Mouse (Mus musculus): ENCODE measurements around the gene Rnf151.
"Not testable (repeated sequence)": the region's sequence is repeated elsewhere in the genome, so short reads cannot be mapped to it uniquely, and the experiment has no call there.

The Rnf151 gene

DNA sequence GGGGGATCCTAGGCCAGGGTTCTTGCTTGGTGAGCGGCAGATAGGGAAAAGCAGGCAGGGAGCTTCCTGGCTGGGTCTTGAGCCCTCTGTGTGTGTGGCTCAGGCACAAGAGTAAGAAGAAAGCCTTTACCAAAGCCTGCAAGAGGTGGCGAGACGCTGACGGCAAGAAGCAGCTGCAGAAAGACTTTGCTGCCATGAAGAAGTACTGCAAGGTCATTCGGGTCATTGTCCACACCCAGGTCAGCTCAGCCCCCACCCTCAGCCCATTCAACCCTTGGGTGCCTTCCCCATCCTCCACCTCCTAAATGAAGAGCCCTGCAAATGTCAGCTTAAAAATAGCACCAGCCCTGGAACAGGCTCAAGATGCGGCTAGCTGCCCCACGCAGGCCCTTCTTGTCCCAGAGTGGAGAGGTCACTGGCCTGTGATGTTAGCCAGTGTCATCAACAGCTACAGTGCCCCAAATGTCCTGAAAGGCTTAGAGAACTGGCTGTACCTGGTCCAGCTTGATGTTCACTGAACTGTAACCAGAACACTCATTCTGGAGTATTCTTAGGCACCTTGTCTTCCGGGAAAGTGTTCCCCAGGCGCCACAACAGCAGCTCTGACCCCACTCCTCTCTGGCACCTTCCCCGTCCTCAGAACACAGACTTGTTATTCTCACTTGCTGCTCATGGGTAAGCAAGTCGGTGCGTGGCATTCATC, 14.5 kb upstream of the Rnf151 start:
- no peak for DNase-seq

DNA sequence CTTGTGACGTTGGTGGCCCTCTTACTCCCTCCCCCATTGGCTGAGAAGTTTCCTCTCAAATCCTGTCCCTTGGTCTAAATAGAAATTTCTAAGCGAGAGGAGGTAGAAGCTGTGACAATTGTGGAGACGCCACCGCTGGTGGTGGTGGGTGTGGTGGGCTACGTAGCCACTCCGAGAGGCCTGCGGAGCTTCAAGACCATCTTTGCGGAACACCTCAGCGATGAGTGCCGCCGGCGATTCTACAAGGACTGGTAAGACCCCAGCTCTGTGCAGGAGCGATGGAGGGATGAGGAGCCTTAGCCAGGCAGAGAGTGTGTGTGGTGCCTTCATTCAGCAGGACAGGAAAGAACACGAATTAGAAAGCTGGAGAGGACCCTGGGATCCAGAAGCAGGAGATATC, 12.9 kb upstream of the Rnf151 start:
- DNase-seq = no peak

DNA sequence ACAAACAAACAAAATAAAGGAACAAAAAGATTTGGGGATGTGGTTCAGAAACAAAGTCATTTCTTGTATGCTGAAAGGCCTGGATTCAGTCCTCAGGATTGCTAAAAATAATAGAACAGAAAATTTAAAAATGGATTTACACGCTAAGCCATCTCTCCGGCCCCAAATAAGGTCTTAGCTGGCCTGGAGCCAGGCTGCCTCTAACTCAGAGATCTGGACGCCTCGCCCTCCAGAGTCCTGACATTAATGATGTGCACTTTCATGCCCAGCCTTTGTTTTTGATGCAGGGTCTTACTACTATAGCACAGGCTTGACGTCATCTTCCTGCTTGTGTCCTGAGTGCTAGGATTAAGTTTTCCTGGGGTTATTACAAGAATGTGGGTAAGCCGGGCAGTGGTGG, 11.2 kb upstream of the Rnf151 start:
- no peak for DNase-seq

DNA sequence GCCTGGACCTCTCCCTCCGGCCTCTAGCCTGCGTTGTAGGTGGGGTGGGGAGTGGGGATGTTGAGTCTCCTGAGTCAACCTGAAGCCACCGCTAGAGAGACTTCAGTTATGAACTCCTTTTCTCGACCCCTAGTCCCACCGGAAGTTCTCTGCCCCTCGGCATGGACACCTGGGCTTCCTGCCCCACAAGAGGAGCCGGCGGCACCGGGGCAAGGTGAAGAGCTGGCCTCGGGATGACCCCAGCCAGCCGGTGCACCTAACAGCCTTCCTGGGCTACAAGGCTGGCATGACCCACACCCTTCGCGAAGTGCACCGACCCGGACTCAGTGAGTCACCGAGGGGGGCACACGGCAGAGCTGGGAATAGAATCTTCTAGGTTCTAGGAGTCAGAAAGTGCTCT, 10.3 kb upstream of the Rnf151 start:
- no peak for DNase-seq

DNA sequence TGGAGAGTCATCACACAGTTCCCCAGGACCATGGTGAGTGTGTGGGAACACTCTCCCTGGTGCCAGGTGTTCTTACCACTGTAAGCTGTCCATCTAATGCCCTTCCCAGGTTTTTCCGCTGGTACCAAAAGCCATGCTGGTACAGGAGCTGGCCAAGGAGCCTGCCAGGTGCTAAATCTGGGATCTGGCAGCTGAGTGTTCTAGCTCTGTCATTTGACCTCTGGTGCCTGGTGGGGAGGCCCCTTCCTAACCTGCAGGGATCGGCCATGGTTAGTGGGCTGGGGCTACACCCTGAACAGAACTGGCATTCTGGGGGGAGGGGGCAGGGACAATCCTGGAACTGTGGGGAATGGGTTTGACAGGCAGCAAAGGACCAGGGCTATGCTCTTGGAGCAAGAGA, 9.8 kb upstream of the Rnf151 start, which contains the start of gene Rpl3l:
Gene Rpl3l, plus strand, starts transcription at position 203 of the 400 bp plus-strand sequence.
- no peak for DNase-seq

DNA sequence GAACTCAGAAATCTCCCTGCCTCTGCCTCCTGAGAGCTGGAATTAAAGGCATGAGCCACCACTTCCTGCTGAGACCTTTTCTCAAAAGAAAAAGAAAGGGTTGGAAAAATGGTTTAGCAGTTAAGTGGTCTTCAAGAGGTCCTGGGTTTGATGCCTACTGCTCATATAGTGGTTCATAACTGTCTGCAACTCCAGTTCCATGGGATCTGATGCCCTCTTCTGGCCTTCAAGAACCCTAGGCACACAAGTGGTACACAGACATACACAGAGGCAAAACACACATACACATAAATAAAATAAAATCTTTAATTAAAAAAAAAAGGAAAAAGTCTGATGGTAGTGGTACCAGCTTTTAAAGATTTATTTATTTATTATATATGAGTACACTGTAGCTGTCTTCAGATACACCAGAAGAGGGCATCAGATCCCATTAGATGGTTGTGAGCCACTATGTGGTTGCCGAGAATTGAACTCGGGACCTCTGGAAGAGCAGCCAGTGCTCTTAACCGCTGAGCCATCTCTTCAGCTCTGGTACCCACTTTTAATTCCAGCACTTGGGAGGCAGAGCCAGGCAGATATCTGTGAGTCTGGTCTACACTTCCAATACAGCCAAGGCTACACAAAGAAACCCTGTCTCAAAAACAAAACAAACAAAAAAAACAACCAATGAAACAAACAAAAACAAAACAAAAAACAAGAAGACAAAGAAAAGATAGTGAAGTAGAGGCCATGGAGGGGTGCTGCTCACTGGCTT, 8.0 kb upstream of the Rnf151 start:
- DNase-seq = no peak

DNA sequence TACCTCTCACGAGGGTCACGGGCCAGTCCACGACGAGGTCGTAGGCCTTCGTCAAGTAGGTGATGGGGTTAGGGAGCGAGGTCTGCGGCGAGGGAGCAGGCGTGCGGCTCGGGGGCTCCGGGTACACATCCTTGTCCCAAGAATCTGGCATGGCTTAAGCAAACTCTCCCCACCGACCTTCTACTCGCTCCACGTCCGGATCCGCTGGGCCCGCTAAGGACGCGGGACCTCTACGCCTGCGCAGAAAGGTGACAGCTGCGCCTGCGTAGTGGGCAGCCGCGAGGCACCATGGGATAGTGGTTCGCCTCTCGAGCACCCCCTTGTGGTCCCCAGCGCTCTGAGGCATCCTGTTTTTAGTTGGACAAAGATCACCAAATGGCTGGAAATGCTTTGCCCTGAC, 6.3 kb upstream of the Rnf151 start, which contains the start of gene Ndufb10:
Gene Ndufb10, minus strand, starts transcription at position 295 of the 400 bp plus-strand sequence.
- DNase-seq = peak; percentile 98 to 99

DNA sequence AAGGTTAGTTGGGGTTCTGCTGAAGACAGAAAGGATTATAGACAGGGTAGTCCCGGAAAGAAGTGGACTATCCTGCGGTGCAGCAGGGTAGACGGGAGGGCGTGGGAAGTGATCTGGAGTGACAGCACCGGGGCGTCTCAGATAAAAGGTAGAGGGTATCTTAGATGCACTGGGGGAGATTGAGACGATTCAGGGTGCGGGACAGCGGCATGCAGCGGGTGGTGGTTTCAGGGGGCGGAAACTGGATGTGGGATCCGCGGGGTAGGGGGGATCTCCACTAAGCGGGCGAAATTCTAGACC, 6.0 kb upstream of the Rnf151 start:
- DNase-seq = peak in 1 of 2 experiments; percentile 28

DNA sequence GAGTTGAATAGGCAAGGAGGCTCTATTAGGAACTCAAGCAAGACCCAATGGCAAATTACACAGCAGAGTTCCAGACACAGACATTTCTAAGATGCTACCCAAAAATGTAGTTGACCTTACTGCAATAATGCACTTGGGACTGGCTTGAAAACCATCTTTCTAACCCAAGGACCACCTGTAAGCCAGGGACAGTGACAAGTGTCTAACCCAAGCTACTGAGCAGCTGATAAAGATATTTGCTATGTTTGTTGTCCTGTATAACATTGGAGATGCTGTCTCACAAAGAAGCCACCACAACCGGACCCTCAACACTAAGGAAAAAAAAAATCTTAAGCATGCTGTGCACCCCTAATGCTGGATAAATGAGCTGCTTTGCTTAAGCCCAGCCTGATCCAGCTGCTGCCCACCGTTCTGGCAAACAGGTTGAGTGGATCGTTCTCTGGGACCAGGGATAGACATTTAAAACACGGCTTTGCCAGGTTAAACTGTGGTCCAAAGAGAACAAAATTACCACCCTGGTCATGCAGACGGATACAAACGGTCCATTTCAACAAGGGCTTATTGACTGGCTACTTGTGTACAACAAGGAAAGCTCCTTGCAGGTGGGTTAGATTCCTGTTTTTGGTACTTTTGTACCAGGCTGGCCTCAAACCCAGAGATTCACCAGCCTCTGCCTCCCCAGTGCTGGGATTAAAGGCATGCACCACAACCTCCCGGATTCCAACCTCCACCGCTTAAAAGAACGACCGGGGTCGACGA, 5.4 kb upstream of the Rnf151 start:
- DNase-seq = no peak

DNA sequence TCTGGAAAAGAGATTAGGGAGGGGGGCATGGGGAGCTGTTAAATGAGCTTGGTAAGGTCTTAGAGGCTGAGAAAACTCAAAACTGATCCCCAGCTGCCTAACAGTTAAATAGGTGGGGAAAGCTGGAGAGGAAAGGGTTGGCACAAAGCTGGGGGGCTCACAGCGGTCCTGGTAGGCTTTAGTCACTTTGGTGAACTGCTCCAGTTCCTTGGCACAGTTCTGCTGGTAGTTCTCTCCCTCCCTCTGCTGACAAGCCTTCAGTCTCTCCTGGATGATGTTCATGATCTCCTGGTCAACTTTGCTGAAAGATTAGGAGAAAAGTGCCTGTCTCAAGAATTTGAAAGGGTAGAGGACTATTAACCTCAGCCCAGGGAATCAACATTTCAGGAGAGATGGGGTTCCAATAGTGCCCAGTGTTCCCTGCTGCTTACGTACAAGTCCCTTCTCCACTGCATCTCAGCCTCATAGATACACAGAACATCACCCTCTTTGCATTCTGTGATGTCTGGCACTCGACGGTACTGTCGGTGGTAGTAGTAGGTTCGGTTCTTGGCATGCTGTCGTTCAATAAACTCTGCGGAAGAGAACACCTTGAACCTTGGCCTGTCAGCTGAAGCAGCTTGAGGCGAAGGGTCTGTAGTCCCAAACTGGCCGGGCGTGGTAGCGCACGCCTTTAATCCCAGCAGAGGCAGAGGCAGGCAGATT, 4.5 kb upstream of the Rnf151 start:
- no peak for DNase-seq

DNA sequence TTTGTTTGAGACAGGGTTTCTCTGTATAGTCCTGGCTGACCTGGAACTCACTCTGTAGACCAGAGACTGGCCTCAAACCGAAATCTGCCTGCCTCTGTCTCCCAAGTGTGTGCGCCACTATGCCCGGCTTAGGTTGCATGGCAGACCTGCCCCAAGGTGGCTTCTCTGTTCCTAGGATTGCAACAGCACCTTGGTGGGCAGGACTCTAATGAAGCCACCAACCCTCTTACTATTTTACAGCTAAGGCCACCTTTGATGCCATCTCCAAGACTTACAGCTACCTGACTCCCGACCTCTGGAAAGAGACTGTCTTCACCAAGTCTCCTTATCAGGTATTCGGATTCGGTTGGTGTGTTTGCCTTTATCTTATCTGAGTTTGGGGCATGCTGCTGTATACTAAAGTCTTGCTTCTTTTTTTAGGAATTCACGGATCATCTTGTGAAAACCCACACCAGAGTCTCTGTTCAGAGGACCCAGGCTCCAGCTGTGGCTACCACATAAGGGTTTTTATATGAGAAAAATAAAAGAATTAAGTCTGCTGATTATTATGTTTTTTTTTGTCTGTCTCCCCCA, 3.6 kb upstream of the Rnf151 start:
- DNase-seq = not testable (repeated sequence)

DNA sequence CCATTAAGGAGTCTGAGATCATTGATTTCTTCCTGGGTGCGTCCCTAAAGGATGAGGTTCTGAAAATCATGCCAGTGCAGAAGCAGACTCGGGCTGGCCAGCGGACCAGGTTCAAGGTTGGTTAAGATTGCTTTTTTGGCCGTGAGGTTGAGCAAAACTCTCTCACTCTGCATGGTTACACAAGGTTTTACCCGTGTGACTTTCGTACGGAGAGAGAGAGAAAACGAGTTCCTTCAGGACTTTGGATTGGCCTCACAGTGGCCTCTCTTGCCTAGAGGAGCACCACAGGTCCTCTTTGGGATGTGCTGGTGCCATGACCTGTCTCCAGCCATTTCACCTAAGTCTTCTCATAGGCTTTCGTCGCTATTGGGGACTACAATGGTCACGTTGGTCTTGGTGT, 2.8 kb upstream of the Rnf151 start:
- not testable (repeated sequence) for DNase-seq

DNA sequence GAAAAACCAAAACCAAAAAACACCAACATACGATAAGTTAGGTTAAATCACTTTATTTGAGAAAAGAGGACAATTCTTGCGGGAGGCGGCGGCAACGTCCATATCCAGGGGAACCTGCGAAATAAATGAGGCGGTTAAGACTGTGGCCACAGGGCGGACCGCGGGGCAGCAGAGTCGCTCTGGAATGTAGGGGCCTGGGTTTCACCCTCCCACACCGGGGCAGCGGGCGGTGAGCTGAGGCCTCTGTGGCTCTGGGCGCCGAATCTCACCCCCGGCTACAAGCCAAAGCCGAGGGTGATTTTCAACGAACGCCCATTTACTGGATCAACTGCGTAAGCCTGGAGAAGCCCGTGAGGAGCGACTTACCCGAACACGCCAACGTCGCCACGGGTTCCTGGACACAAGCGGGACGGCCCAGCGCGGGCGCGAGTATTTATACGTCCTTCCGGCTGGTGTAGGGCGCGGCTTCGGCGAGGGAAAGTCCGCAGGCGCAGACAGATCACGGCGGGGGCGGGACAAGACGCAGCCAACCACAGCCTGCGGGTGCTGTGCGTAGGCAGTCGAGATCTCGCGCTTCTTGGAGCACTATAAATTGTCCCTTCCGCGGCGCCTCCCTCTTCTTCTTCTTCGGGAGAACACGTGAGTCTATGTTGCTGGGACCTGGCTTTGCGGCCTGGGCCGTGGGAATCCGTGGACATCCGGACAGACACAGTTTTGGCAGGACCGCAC, 1.8 kb upstream of the Rnf151 start:
- peak; percentile 97 to 98 for DNase-seq

DNA sequence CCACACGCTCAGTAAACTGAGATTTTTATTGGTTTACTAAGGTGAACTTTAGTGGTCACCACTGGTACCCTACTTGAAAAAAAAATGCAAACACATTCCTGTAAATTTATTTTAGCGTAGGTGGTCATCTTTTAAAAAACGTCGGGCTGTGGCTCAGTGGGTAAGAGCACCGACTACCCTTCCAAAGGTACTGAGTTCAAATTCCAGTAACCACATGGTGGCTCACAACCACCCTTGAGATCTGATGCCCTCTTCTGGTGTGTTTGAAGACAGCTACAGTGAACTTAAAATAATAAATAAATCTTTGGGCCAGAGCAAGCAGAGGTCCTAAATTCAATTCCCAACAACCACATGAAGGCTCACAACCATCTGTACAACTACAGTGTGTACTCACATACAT, 1.1 kb upstream of the Rnf151 start:
- not testable (repeated sequence) for DNase-seq

DNA sequence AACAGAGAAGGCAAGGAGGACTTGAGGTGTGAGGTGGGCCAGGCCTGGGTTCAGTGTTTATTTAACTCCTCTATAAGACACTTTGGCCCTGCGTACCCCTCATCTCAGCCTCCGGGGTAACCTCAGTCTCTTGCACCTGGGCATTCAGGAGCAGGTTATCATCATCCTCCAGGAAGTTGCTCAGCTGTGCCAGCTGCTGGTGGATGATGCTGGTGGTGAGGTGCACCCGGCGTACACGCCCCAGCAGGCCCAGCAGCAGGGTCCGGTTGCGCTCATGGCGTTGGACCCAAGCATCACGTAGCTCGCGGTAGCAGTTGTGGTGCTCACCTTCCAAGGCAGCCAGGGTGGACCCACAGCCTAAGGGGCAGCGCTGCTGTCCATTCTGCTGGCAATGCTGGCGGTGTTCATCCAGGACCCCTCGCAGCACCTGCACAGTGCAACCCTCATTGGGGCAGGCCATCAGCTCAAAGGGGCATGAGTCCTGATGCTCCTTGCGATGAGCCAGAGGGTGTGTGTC, 1.6 kb downstream of the Rnf151 start:
- no peak for DNase-seq

DNA sequence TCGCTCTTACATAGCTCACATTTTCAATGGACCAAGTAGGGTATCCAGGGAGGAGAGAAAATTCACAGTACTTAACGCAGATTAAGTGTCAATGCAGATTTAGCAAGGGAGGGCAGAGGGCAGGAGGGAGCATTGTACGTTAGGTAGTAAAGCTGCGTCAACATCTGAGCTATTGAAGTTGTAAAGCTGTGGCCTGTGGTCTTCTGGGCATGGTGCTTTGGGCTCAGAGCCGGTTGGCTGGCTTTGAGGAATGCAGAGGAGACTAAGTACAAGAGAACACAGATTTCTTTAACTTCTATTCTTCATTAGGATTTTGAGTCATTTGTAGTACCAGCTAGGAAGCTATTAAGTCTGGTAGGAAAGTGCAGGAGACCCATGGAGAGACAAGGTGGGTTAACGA, 2.3 kb downstream of the Rnf151 start:
- no peak for DNase-seq

DNA sequence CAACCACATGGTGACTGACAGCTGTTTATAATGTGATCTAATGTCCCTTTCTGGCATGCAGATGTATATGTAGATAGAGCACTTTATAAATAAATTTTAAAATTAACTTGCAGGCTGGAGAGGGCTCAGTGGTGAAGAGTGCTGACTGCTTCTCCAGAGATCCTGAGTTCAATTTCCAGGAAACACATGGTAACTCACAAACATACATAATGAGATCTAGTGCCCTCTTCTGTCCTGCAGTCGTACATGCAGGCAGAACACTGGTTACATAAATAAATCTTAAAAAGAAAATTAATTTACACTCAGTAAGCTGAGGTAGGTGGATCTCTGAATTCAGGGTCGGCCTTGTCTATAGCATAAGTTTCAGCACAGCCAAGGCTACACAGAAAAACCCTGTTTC, 9.2 kb downstream of the Rnf151 start:
- no peak for DNase-seq

DNA sequence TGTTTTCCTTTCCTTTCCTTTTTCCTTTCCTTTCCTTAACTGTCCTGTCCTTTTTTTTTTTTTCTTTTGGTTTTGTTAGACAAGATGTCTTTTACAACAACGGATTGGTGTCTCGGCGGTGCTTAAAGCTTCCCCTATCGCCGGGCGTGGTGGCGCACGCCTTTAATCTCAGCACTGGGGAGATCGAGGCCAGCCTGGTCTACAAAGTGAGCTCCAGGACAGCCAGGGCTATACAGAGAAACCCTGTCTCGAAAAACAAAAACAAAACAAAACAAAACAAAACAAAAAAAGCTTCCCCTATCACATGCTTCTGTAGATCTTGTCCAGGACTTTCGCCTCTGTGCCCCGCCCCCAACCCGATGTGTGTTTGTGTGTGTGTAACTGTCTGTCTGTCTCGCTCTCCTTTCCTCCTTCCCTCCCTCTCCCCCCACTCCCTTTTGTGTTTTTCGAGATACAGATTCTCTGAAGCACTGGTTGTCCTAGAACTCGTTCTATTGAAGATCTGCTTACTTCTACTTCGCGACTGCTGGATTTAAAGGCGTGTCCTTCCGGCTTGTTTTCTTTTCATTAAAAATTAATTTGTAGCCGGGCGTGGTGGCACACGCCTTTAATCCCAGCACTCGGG, 9.9 kb downstream of the Rnf151 start:
- DNase-seq = no peak

DNA sequence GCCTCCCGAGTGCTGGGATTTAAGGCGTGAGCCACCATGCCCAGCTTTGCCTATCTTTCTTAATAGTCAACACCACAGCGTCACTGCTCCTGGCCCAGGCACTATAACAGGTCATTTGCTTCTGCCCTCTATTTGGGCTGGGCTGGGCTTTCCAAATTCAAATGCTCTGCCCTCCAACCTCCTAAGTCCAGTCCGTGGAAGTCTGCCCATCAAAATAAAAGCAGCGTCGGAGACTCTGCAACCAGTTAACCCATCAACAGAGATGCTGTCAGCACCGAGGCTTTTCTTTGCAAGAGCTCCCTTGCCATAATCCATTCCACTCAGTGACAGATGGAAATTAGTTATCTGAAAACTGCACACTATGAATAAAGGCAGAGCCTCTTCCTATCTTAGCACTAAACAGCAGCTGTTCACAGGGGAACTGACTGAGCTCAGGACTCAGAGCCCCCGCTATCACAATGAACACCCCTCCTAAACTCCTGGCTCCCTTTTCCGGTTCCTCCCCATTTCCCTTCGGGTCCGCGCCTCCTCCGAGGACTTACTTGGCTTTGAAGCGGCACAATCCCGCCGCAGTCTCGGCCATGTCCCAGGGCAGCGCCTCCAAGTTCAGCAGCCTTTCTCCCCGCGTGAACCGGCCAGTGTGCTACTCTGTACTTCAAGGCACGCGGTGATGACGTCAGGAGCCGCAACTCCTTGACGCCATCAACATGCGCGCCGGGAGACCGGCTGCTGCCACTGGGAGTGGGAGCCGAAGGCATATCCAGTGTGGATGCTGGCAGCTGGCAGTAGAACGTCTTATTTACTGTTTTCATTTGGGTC, 10.7 kb downstream of the Rnf151 start, which contains the start of gene Tbl3:
Gene Tbl3, minus strand, starts transcription at position 679 of the 819 bp plus-strand sequence.
- peak; percentile 94 to 96 for DNase-seq

DNA sequence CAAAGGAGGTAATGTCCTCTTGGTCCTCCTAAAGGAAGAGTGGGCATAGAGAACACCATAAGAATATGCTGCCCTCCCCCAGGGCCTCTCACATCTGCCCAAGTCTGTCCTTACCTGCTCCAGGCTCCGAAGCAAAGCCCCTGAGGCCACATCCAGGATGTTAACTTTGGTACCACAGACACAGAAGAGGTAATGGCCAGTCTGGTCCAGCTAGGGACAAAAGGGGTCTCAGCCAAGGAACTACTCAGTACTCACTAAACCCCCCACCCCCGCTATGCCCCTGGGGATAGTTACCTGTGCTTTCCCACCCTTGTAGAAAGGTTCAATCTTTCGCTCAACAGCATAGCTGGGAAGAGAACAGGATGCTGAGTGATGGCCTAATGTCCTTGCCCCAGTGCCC, 12.0 kb downstream of the Rnf151 start:
- DNase-seq = no peak
